Mouse (Mus musculus) frontal cortex, postnatal 36 days (tissue): Measurements from ENCODE around the gene Nek6.
A peak's percentile ranks its signal among the peaks of the same experiment; 100 is the strongest.

Experiments
- DNase-seq, 2 experiments: peaks; one replicate each; pipeline ENCODE4 v3.0.0; 2022; ENCODE audit warnings: low spot score in 2 of 2

The Nek6 gene

DNA sequence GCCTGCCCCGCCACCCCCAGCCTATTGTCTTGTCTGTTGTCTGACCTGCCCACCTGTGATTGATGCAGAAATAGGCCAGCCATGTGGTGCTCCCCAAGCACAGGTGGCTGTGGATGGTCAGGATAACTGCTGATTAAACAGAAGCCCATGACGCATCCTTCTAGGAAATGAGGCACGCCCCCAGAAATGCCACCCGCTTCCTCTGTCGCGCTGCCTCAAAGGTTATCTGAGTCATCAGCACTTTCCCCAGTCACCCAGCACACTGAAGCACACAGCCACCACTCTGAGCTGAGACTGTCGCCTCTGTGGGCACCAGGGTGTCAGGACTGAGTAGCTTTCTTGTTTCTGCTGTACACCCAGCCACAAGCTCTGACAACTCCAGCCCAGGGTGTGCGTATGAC, 24.9 kb downstream of the Nek6 start:
- DNase-seq, result peak; percentile 49 to 71

- DNase-seq, result no peak
Observed at GRCm38 (mm10) chr2:38539677-38540076, 28.2 kb downstream of the Nek6 start.

DNA sequence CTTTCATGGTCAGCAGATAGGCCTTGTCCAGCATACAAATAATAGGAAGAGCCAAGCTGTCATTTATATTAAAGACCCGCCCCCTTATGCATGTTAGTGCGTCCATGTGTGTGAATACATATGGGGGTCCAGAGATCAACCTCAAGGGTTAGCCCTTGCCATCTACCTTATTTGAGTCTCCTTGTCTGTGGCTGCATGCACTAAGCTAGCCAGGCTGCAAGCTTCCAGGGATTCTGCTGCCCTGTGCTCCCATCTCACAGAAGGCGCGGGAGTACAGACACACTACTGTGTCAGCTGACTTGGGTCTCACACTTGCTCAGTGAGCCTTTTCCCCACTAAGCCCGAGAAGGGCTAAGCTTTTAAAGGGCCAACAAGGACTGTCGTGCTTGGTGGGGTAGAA, 29.2 kb downstream of the Nek6 start:
- DNase-seq, result no peak

GRCm38 (mm10) chr2:38541101-38541500, 29.7 kb downstream of the Nek6 start:
- DNase-seq, result no peak

DNA sequence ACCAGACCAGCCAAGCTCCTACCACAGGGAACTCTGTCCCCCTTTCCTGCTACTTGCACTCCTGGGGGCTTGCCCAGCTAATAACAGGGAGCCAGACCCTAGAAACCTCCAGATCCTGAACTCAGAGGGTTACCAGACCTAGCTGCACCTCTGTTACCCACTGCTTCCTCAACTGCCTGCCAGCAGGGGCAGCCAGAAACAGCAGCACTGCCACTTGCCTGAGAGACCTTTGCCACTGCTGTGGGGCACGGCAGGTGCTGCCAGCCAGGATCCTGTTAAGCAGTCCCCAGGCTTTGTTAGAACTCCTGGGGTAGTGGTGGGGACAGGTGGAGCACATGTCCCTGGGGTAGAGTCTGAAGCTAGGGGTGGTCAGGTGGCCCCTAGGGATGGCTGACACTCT, 30.1 kb downstream of the Nek6 start:
- DNase-seq, result no peak

DNA sequence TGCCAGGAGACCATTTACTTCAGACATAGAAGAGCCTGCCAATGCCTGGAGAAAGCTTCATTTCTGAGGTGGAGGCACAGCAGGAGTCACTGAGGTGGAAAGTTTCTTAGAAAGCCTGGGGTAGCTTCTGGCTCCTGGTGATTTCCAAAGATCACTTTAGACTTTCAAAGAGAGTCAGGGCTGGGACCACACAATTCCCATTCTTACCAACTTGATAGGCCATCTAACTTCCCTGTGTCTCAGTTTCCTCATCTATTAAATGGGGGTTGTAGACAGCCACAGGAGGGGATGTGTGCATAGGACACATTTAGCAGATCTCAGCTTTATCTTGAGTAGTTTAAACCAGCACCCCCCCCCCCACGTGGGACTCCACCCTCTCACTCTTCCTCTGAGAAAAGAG, 30.9 kb downstream of the Nek6 start:
- DNase-seq, result no peak

DNA sequence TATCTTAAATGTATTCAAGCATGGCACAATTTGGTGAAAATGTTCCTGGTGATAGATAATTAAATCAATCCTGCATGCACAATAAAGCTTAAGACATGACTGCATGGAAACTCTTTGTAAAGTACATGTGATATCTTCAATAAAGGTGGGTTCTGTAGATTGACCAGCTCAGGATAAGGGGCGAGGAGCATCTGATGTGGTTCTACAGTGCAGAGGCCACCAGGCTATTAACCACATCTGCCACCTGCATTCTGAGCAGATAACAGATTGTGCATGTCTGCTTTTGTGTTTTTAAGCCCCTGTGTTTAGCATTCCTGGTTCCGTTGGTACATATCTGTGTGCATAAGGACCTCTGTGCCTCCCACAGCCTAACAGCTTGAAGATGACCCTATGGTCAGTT, 31.7 kb downstream of the Nek6 start:
- no peak for DNase-seq

DNA sequence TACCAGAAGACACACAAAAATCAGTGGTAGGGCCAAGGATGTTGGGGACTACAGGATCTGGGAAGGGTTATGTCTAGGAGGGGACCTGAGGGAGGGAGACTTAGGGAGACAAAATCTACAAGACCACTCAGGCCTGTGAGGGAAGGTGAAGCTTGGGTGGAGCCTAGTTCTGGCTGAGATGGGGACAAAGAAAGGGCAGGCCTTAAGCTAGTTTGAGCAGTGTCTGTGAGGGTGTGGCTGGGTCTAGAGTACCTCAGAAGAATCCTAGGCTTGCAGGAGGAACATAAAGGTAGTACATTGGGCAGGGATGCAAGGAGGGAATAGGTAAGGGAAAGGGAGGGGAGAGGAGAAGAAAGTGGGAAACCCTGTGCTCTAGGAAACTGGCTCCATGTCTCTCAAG, 32.9 kb downstream of the Nek6 start:
- DNase-seq, result no peak

DNA sequence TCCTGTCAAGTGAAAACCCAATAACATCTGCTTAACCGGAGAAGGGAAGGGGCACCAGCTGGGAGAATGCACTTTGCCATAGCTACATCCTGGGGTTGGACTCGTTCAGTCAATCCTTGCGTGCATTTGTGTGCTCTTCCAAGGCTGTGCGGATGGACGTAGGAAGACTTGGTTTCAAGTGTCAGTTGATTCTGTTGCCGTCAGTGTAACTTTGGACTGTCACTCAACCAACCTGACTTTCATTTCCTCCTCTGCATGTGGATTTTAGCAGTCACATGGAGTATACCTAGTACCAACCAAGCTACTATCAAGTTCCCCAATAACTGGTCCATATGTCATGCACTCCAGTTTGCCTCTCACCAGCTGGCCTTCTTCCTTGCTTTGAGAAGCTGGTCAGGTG, 33.5 kb downstream of the Nek6 start:
- DNase-seq, result no peak

DNA sequence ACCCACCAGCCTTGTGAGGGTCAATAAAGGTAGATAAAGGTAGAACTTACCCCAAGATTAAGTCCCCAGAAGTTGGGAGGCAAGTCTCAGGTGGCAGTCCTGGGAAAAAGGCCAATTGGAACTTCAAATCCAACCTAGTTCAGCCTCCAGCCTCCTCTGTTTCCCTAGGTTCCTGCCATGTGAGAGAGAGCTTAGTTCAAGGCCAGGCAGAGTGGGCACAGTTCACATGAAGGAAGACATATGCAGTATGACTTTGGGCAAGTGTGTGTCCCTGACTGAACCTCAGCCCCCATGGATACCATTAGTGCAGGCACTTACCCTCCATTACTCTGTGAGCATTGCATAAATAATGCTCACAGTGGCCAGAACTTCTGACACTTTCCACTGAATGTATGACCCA, 34.3 kb downstream of the Nek6 start:
- DNase-seq, result no peak

DNA sequence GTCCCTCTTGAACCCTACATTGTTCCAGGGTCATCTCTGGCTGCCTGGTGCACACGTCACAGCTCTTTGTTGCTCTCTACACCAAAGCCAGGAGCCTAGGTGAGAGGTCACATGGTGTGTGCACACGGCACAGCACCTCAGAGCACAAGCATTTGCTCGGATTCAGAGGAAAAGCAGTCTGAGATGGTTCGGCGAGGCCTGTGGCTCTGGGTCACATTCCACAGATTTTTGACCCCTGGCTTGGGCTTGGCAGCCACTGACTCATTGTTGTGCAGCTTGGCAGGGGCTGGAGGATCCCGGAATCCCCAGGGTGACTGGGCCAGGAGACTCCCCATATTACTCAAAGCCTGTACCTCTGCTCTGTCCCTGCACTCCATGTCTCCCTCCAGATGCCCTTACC, 34.8 kb downstream of the Nek6 start:
- DNase-seq, result no peak

DNA sequence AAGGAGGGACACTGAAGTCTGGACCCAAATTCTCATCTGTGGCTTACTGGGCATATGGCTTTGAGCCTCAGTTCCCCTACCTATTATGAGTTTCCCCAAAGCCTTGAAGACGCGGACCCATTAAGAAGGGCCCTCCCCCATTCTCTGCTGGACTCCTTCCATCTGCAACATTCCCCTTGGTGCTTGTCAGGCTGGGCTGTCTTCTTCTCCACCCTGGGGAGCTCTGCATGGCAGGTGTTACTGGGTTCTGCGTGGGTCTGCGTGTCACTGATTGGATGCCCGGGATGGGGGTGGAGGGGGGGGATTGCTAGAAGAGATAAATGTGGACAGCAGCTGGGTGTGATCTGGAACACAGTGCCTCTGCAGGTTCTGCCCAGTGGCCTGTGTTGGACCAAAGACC, 35.3 kb downstream of the Nek6 start:
- DNase-seq, result no peak

GRCm38 (mm10) chr2:38547793-38548517, 36.5 kb downstream of the Nek6 start:
- no peak for DNase-seq

DNA sequence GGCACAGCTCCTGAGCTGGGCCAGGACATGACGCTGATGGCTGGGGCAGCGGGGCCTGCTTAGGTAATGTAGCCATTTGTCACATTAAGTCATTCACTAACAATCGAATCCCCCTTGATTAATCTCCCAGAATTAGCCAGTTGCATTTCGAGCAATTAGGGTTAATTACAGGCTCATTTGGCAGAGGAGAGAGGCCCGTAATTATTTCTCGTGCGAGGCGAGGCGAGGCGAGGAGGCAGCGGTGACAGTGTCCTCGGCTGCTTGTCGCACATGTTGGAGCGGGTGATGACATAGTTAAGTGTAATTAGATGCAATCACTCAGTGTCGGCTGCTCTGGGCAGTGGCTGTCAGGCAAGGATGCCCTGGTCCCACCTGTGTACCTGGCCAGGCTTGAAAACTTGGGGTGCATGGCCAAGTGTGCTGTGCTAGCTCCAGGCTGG, 40.6 kb downstream of the Nek6 start:
- DNase-seq, result no peak

DNA sequence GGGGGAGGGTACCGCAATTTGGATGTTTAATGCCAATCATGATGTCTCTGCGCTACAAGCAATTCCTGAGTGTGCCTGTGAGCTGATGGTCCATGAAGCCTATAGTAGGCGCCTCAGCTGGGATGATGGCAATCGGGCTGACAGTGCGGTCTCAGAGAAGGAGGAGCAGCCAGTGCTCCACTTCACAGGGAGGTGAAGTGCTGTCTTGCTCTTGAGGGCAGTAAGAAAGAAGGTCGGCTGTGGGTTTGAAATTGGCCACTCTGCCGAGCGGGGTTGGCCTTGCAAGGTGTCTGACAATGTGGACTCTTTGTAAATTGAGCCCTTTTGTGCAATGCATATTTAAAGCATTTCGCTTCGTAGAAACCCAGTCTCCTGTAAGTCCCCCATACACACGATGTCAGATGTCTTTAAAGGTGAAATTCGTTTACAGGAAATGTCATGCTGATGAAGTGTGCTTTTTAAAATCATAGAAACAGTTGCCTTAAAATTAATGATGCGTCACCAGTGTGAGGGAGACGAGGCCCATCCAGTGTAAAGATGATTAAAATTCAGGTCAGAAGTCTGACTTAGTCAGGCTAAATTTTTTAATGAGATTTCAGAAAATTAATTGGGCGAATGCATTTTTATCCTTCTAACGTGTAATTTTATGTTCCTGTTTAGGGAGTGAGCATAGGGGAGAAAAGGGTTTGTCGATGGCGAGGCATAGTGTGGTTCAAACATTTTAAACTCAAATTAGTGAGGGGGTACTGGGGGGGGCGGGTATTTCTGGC, 43.0 kb downstream of the Nek6 start:
- DNase-seq, result no peak

- no peak for DNase-seq
Observed at GRCm38 (mm10) chr2:38555659-38556058, 44.2 kb downstream of the Nek6 start.

GRCm38 (mm10) chr2:38556721-38557120, 45.3 kb downstream of the Nek6 start:
- no peak for DNase-seq

- no peak for DNase-seq
Observed at GRCm38 (mm10) chr2:38560296-38561227, 49.1 kb downstream of the Nek6 start.

DNA sequence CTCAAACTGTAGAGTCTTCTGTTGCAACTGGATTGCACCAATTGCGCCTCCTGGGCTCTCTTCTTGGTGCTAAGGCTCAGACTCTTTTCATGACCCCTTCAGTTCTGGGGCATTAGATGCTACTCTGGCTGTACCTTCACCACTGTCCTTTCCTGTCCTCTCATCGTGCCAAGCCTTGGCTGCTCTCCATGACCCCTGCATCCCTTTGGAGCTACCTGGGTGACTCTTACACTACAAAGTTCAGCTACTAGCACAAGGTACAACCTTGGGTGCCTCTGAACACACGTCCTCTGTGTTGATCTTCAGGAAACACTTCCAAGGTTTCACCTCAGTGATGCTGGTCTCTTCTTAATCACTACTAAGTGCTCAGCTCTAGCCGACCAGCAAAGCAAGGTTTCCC, 51.2 kb downstream of the Nek6 start:
- no peak for DNase-seq

DNA sequence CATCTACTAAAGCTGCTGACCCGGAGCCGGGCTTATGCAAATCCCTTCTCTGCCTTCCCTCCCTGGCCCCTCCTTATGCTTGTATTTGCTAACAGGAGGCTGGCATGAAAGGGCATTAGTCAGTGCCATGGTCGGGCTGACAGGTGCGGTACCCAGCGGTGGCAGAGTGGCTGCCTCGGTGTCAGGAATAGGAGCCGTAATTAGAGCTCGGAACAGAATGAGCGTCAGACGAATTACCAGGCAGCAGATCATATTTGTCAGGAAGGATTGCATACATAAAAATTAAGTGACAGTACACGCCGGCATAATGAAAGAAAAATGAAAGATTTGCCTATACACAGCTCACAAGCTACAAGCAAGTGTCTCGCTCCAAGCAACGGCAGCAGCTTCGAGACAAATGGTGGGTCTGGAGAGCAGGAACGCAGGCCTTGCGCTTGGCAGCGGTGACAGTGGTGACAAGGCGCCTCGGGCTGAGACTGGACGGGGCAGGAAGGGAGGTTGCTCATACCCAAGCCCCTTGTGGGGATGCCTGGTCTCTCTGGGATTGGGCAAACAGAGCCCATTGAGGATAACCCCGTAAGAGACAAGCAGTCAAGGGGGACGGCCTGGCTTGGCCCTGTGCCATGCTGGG, 60.6 kb downstream of the Nek6 start:
- no peak for DNase-seq

DNA sequence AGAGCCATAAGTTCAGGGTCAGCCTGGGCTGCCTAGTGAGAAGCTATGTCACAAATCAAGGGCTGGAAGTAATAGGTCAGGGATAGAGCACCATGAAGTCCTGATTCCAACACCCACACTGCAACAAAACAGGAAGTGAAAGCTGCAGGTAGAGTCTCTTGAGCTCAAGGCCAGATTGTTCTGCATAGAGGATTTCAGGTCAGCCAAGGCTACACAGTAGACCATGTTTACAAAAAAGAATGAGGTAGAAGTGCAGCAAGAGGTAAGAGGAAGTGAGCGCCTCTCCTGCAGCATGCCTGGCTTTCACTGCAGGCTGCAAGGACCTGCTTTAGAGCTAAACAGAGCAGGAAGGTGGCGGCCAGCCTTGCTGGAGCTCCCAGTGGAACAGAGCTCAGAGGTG, 63.3 kb downstream of the Nek6 start:
- no peak for DNase-seq
